Mouse (Mus musculus): ENCODE results near the gene Atp6v0a2. TPM values are rescaled to one million over a fixed set of nuclear protein-coding genes. Genes with fewer than 3 reads are reported as not detected.

Gene Atp6v0a2
- total RNA-seq, 1 experiment: 24.5 TPM

DNA sequence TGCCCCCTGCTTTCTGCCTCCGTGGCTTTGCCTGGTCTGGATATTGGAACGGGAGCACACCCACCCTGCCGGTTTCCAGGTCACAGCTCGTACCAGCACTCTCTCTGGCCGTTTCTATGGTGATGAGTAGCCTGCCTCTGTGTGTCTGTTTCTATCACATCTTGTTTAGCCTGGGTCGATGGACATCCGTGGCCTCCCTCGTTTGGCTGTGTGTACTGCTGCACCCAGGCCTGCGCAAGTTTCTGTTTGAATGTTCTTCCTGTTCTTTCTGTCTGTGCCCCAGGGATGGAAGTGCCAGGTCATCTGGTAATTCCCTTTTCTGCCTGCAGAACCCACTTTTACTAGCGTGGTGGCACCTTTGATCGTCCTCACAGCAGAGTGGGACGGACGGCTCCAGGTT lies 7.0 kb upstream of the Atp6v0a2 start:
- in situ Hi-C loops (cut with MboI; ENCODE audit: low sequenced_read_pairs in 2 of 2, unreplicated experiment in 2 of 2): no loop called here
- no peak overlapping the region for H3K9ac ChIP-seq (ENCODE audit: insufficient read depth, low read depth, low read length, poor library complexity, severe bottlenecking)
- peaks cover 0 to 14% of the 10 kb centered on the region in 2 experiments; a peak in 1 of 4 replicates for H3K4me1 ChIP-seq (ENCODE audit: control insufficient read depth in 2 of 2, insufficient read depth in 2 of 2, low read length in 2 of 2, poor library complexity in 1 of 2)
- TF ChIP-seq MAFK (IDR thresholded peaks at IDR 0.05; ENCODE audit: insufficient read depth, low read depth, low read length): no peak
- TF ChIP-seq ZC3H11A (IDR thresholded peaks at IDR 0.05; ENCODE audit: borderline replicate concordance, low read depth, low read length): no peak
- no peak for TF ChIP-seq CHD2 (IDR thresholded peaks at IDR 0.05; ENCODE audit: low read depth, low read length)
- TF ChIP-seq ZNF384 (IDR thresholded peaks at IDR 0.05; ENCODE audit: low read depth, low read length): no peak
- TF ChIP-seq HCFC1 (IDR thresholded peaks at IDR 0.05; ENCODE audit: borderline replicate concordance, insufficient read depth, low read length): no peak
- H3K36me3 ChIP-seq (ENCODE audit: control insufficient read depth, insufficient read depth, low read length, poor library complexity, severe bottlenecking): no peaks in the 10 kb centered on the region; the same call in 1 of the 2 replicates
- no peak overlapping the region for H3K4me3 ChIP-seq (ENCODE audit: insufficient read depth in 1 of 2, low read depth in 1 of 2, low read length in 2 of 2, poor library complexity in 1 of 2, severe bottlenecking in 1 of 2)
- no peaks in the 10 kb centered on the region for H3K9me3 ChIP-seq (ENCODE audit: control insufficient read depth, insufficient read depth, low read depth, low read length)
- H3K27ac ChIP-seq (ENCODE audit: insufficient read depth, low read depth, low read length, poor library complexity, severe bottlenecking): no peak overlapping the region
- DNase-seq (ENCODE audit: low read depth, low spot score): no peak

DNA sequence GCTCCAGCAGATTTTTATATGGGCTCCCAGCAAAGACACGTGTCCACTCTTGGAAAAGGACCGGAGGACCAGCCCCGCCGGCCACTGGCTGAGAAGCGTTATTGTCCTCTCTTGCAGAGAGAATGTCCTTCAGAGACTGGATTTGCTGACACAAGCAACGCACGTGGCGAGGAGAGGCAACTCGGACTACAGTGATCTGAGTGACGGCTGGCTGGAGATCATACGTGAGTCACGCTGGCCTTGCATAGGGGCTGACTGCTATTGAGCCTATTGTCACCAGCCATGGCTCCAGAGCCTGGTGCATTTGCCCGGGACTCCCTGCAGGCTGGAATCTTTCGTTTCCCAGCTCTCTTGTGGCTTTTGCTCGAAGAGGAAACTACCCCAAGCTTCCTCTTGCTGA lies 5.5 kb upstream of the Atp6v0a2 start:
- Histone ChIP-seq H3K4me3 (ENCODE audit: insufficient read depth in 1 of 2, low read depth in 1 of 2, low read length in 2 of 2, poor library complexity in 1 of 2, severe bottlenecking in 1 of 2) (no peak overlapping the region), H3K9me3 (ENCODE audit: control insufficient read depth, insufficient read depth, low read depth, low read length) (no peaks in the 10 kb centered on the region), H3K27ac (ENCODE audit: insufficient read depth, low read depth, low read length, poor library complexity, severe bottlenecking) (no peak overlapping the region), H3K4me1 (ENCODE audit: control insufficient read depth in 2 of 2, insufficient read depth in 2 of 2, low read length in 2 of 2, poor library complexity in 1 of 2) (peaks cover 0 to 11% of the 10 kb centered on the region in 2 experiments; a peak in 1 of 4 replicates), H3K36me3 (ENCODE audit: control insufficient read depth, insufficient read depth, low read length, poor library complexity, severe bottlenecking) (peaks cover 5% of the 10 kb centered on the region; the same call in 1 of the 2 replicates), H3K9ac (ENCODE audit: insufficient read depth, low read depth, low read length, poor library complexity, severe bottlenecking) (no peak overlapping the region)
- no peak for DNase-seq (ENCODE audit: low read depth, low spot score)
- TF ChIP-seq ZC3H11A (IDR thresholded peaks at IDR 0.05; ENCODE audit: borderline replicate concordance, low read depth, low read length) (no peak), MAFK (IDR thresholded peaks at IDR 0.05; ENCODE audit: insufficient read depth, low read depth, low read length) (no peak), CHD2 (IDR thresholded peaks at IDR 0.05; ENCODE audit: low read depth, low read length) (no peak), HCFC1 (IDR thresholded peaks at IDR 0.05; ENCODE audit: borderline replicate concordance, insufficient read depth, low read length) (no peak), ZNF384 (IDR thresholded peaks at IDR 0.05; ENCODE audit: low read depth, low read length) (no peak)
- in situ Hi-C loops (cut with MboI; ENCODE audit: low sequenced_read_pairs in 2 of 2, unreplicated experiment in 2 of 2): no loop called here

DNA sequence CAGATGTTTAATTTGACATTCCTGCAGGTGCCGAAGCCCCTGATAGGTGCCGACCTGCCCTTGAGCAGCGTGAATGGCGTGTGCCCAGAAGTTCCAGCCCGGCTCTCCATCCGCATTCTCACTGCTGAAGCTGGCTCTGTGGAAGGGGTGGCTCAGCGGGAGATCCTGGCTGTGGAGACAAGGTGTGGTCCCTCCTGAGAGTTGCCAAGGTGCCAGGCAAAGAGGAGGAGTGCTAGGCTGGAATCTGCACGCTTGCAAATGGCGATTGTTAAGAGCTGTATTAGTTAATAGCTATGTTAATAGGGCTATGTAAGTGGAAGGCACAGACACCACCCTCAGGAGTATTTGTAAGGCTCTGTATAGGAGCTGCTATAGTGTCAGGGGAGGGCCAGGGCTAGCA lies 4.1 kb upstream of the Atp6v0a2 start:
- Histone ChIP-seq H3K9ac (ENCODE audit: insufficient read depth, low read depth, low read length, poor library complexity, severe bottlenecking) (no peak overlapping the region), H3K4me3 (ENCODE audit: insufficient read depth in 1 of 2, low read depth in 1 of 2, low read length in 2 of 2, poor library complexity in 1 of 2, severe bottlenecking in 1 of 2) (no peak overlapping the region), H3K27ac (ENCODE audit: insufficient read depth, low read depth, low read length, poor library complexity, severe bottlenecking) (no peak overlapping the region), H3K9me3 (ENCODE audit: control insufficient read depth, insufficient read depth, low read depth, low read length) (no peaks in the 10 kb centered on the region), H3K4me1 (ENCODE audit: control insufficient read depth in 2 of 2, insufficient read depth in 2 of 2, low read length in 2 of 2, poor library complexity in 1 of 2) (peaks cover 0 to 7% of the 10 kb centered on the region in 2 experiments; a peak in 1 of 4 replicates), H3K36me3 (ENCODE audit: control insufficient read depth, insufficient read depth, low read length, poor library complexity, severe bottlenecking) (peaks cover 5% of the 10 kb centered on the region; the same call in 1 of the 2 replicates)
- TF ChIP-seq CHD2 (IDR thresholded peaks at IDR 0.05; ENCODE audit: low read depth, low read length): no peak
- no peak for TF ChIP-seq ZNF384 (IDR thresholded peaks at IDR 0.05; ENCODE audit: low read depth, low read length)
- TF ChIP-seq MAFK (IDR thresholded peaks at IDR 0.05; ENCODE audit: insufficient read depth, low read depth, low read length): no peak
- no peak for DNase-seq (ENCODE audit: low read depth, low spot score)
- in situ Hi-C loops (cut with MboI; ENCODE audit: low sequenced_read_pairs in 2 of 2, unreplicated experiment in 2 of 2): no loop called here

DNA sequence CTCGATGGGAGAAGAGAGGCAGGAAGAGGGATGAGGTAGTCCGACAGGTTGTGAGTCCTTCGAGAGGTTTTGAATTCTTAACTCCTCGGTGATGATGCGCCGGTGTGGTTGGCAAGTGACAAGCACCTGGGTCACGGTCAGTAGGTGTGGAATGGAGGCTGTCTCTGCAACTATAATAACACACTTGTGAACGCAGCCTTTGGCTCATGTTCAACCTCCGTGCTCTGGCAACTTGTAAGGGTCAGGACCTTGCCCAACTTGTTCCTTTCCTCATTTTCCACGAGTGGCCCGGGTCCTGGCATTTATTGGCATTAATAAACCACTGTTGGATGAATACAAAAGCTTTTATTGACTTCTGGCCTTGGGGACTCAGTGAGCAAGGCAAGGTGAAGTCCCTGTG lies 1.3 kb downstream of the Atp6v0a2 start:
- Histone ChIP-seq H3K9me3 (ENCODE audit: control insufficient read depth, insufficient read depth, low read depth, low read length) (no peaks in the 10 kb centered on the region), H3K27ac (ENCODE audit: insufficient read depth, low read depth, low read length, poor library complexity, severe bottlenecking) (no peak overlapping the region), H3K4me3 (ENCODE audit: insufficient read depth in 1 of 2, low read depth in 1 of 2, low read length in 2 of 2, poor library complexity in 1 of 2, severe bottlenecking in 1 of 2) (peak overlapping the region; percentile 83 to 94), H3K9ac (ENCODE audit: insufficient read depth, low read depth, low read length, poor library complexity, severe bottlenecking) (peak overlapping the region; percentile 91), H3K4me1 (ENCODE audit: control insufficient read depth in 2 of 2, insufficient read depth in 2 of 2, low read length in 2 of 2, poor library complexity in 1 of 2) (peaks cover 0 to 5% of the 10 kb centered on the region in 2 experiments; a peak in 1 of 4 replicates), H3K36me3 (ENCODE audit: control insufficient read depth, insufficient read depth, low read length, poor library complexity, severe bottlenecking) (peaks cover 5% of the 10 kb centered on the region; the same call in 1 of the 2 replicates)
- no peak for DNase-seq (ENCODE audit: low read depth, low spot score)
- no peak for TF ChIP-seq HCFC1 (IDR thresholded peaks at IDR 0.05; ENCODE audit: borderline replicate concordance, insufficient read depth, low read length)
- TF ChIP-seq ZNF384 (IDR thresholded peaks at IDR 0.05; ENCODE audit: low read depth, low read length): no peak
- TF ChIP-seq CHD2 (IDR thresholded peaks at IDR 0.05; ENCODE audit: low read depth, low read length): no peak
- TF ChIP-seq MAFK (IDR thresholded peaks at IDR 0.05; ENCODE audit: insufficient read depth, low read depth, low read length): no peak
- TF ChIP-seq ZC3H11A (IDR thresholded peaks at IDR 0.05; ENCODE audit: borderline replicate concordance, low read depth, low read length): no peak
- in situ Hi-C loops (cut with MboI; ENCODE audit: low sequenced_read_pairs in 2 of 2, unreplicated experiment in 2 of 2): no loop called here

DNA sequence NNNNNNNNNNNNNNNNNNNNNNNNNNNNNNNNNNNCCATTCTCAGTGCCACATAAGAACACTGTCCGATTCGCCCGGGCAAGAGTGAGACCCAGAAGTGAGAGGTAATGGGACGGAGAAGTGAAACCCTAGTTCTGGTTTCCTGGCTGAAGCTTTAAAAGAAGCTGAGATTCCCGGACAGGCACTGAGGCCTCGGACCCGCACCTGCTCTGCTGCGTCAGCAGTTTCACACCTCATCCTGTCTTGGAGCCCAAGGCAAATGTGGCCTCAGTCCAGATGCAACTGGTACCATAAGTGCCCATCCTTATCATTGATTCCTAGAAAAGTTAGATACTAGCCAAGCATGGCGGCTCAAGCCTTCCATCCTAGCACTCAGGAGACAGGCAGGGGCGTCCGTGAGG lies 3.3 kb downstream of the Atp6v0a2 start:
- H3K9me3 ChIP-seq (ENCODE audit: control insufficient read depth, insufficient read depth, low read depth, low read length): no peaks in the 10 kb centered on the region
- no peak overlapping the region for H3K27ac ChIP-seq (ENCODE audit: insufficient read depth, low read depth, low read length, poor library complexity, severe bottlenecking)
- H3K4me1 ChIP-seq (ENCODE audit: control insufficient read depth in 2 of 2, insufficient read depth in 2 of 2, low read length in 2 of 2, poor library complexity in 1 of 2): peaks cover 0 to 3% of the 10 kb centered on the region in 2 experiments; a peak in 1 of 4 replicates
- H3K4me3 ChIP-seq (ENCODE audit: insufficient read depth in 1 of 2, low read depth in 1 of 2, low read length in 2 of 2, poor library complexity in 1 of 2, severe bottlenecking in 1 of 2): no peak overlapping the region
- H3K36me3 ChIP-seq (ENCODE audit: control insufficient read depth, insufficient read depth, low read length, poor library complexity, severe bottlenecking): peaks cover 7% of the 10 kb centered on the region; the same call in 1 of the 2 replicates
- TF ChIP-seq CHD2 (IDR thresholded peaks at IDR 0.05; ENCODE audit: low read depth, low read length): no peak
- no peak for TF ChIP-seq HCFC1 (IDR thresholded peaks at IDR 0.05; ENCODE audit: borderline replicate concordance, insufficient read depth, low read length)
- peak; percentile 68 for TF ChIP-seq MAFK (IDR thresholded peaks at IDR 0.05; ENCODE audit: insufficient read depth, low read depth, low read length)
- no peak for TF ChIP-seq ZNF384 (IDR thresholded peaks at IDR 0.05; ENCODE audit: low read depth, low read length)
- no peak for TF ChIP-seq ZC3H11A (IDR thresholded peaks at IDR 0.05; ENCODE audit: borderline replicate concordance, low read depth, low read length)
- no peak for DNase-seq (ENCODE audit: low read depth, low spot score)
- no peak overlapping the region for H3K9ac ChIP-seq (ENCODE audit: insufficient read depth, low read depth, low read length, poor library complexity, severe bottlenecking)
- in situ Hi-C loops (cut with MboI; ENCODE audit: low sequenced_read_pairs in 2 of 2, unreplicated experiment in 2 of 2): no loop called here

Data from ES-E14 (cell line).